8 mouse cellular contexts compared by ENCODE assay signal in the genomic region with DNA sequence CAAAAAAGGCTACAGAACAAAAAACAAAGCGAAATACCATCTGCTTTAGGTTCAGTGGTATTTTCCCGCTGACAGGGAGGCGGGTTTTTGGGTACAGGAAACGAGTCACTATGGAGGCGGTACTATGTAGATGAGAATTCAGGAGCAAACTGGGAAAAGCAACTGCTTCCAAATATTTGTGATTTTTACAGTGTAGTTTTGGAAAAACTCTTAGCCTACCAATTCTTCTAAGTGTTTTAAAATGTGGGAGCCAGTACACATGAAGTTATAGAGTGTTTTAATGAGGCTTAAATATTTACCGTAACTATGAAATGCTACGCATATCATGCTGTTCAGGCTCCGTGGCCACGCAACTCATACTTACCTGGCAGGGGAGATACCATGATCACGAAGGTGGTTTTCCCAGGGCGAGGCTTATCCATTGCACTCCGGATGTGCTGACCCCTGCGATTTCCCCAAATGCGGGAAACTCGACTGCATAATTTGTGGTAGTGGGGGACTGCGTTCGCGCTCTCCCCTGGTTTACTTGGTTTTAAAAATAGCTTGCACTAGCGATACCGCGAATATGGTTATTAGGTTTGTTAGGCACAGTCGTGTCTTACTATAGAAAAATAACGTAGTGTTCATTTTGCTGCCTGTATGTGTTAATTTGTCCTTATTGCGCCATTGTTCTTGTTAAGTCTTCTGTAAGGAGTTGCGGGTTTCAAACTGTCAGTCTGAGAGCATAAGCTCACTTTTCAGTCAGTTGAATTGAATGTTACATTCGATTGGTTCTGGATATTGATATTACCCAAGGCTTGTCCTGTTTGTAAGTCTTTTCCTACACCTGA. TPM values are rescaled to one million over a fixed set of nuclear protein-coding genes. Genes with fewer than 3 reads are reported as not detected.
DNase-seq lines count a peak whose midpoint lies in the region; ATAC-seq and TF ChIP-seq lines count a peak whose summit lies in the region.

No protein-coding gene starts in this region.

- ATAC-seq in lung, postnatal 0 days, result peak; percentile 80

- no peak for TF ChIP-seq CTCF in lung, postnatal 0 days (IDR thresholded peaks at IDR 0.05)

- peak overlapping the region; percentile 96 for H3K27ac ChIP-seq in hindbrain, embryonic 10.5 days
- peak overlapping the region; percentile 87 for H3K27ac ChIP-seq in lung, postnatal 0 days (ENCODE audit: low read length)

- H3K27me3 ChIP-seq in hindbrain, embryonic 10.5 days (ENCODE audit: insufficient read depth, poor library complexity, severe bottlenecking), result no peaks in the 10 kb centered on the region
- no peaks in the 10 kb centered on the region for H3K27me3 ChIP-seq in lung, postnatal 0 days (replicated peaks; ENCODE audit: insufficient read depth, low read length)

- WGBS in hindbrain, embryonic 10.5 days, result under 1% methylated on average over 26 of the region's 26 CpGs
- WGBS in lung, postnatal 0 days, result under 1% methylated on average over 24 of the region's 26 CpGs

- H3K4me1 ChIP-seq in hindbrain, embryonic 10.5 days (replicated peaks), result peaks cover 12% of the 10 kb centered on the region
- H3K4me1 ChIP-seq in lung, postnatal 0 days (ENCODE audit: insufficient read depth, low read depth, low read length), result no peaks in the 10 kb centered on the region

- H3K4me3 ChIP-seq in hindbrain, embryonic 10.5 days, result peak overlapping the region; percentile 48
- H3K4me3 ChIP-seq in lung, postnatal 0 days (ENCODE audit: low read depth, low read length), result peak overlapping the region; percentile 42

- no peaks in the 10 kb centered on the region for H3K9me3 ChIP-seq in hindbrain, embryonic 10.5 days
- H3K9me3 ChIP-seq in lung, postnatal 0 days (ENCODE audit: low read length), result no peaks in the 10 kb centered on the region

- no peaks in the 10 kb centered on the region for H3K36me3 ChIP-seq in hindbrain, embryonic 10.5 days
- H3K36me3 ChIP-seq in lung, postnatal 0 days (ENCODE audit: insufficient read depth, low read length), result no peaks in the 10 kb centered on the region

- peak; percentile 96 for DNase-seq in MN1 (ENCODE audit: low spot score)
- DNase-seq in cerebellum, adult 8-10 months, result peak; percentile 86
- peak; percentile 95 for DNase-seq in forelimb bud, embryonic 11.5 days (ENCODE audit: low read depth, low spot score)
- peak; percentile 81 for DNase-seq in hindbrain, embryonic 10.5 days (ENCODE audit: low spot score)
- peak; percentile 95 for DNase-seq in layer of hippocampus, adult 9-11 months
- DNase-seq in lung, postnatal 0 days (ENCODE audit: low spot score), result peak; percentile 96
- DNase-seq in ovary, postnatal 14 days (ENCODE audit: low spot score), result peak; percentile 86
- DNase-seq in thymus, postnatal 14 days, result peak; percentile 89

- TF ChIP-seq EP300 in lung, postnatal 0 days (IDR thresholded peaks at IDR 0.05), result peak; percentile 95

- H3K9ac ChIP-seq in lung, postnatal 0 days (replicated peaks; ENCODE audit: low read depth), result peak overlapping the region; percentile 50; the same call in 1 of the 2 replicates

- H3K4me2 ChIP-seq in lung, postnatal 0 days (replicated peaks; ENCODE audit: low read depth, low read length), result peak overlapping the region; percentile 66

RNA-seq across cellular contexts. Expression of a gene that starts 17.9 kb away (rescaled TPM):
- not detected in 2 replicates for polyA plus RNA-seq in hindbrain, embryonic 10.5 days (2016; fragmentation: Nextera tagmentation; extraction: Ambion mirVana)
- 1.1 and 2.7 TPM in 2 replicates for polyA plus RNA-seq in lung, postnatal 0 days (2015; fragmentation: Nextera tagmentation; extraction: Ambion mirVana)

RNA-seq across cellular contexts. Expression of a gene that starts 18.0 kb away (rescaled TPM):
- polyA plus RNA-seq in hindbrain, embryonic 10.5 days (2016; fragmentation: Nextera tagmentation; extraction: Ambion mirVana), result 12.3 and 13.6 TPM in 2 replicates
- 1.2 and 1.7 TPM in 2 replicates for polyA plus RNA-seq in lung, postnatal 0 days (2015; fragmentation: Nextera tagmentation; extraction: Ambion mirVana)

Comparison
In these comparisons a context has a peak if more than half of its experiments do, and no peak if none do; other contexts are left out.
1. Peak in every context shown above with its lines: DNase-seq, ATAC-seq, H3K4me3 ChIP-seq and H3K27ac ChIP-seq.